Mouse (Mus musculus) retina, adult 2 months (tissue): Measurements from ENCODE around the gene Tbc1d13.

Experiments
- DNase-seq: peaks from one replicate; pipeline ENCODE4 v3.0.0-alpha.2; 2012; ENCODE audit warnings: low read depth, low spot score

Tbc1d13 gene

GRCm38 (mm10) chr2:30133613-30134377 lies at the start of gene Tbc1d13:
Gene Tbc1d13, plus strand, starts transcription at chr2:30133746.
- peak; percentile 88 for DNase-seq

- DNase-seq: no peak
Measured at GRCm38 (mm10) chr2:30084113-30084512, 49.4 kb upstream of the Tbc1d13 start.

- DNase-seq: no peak
Measured at GRCm38 (mm10) chr2:30084632-30085031, 48.9 kb upstream of the Tbc1d13 start.

GRCm38 (mm10) chr2:30087310-30087709 lies 46.2 kb upstream of the Tbc1d13 start:
- DNase-seq: no peak

GRCm38 (mm10) chr2:30091521-30091920 lies 42.0 kb upstream of the Tbc1d13 start:
- no peak for DNase-seq

- no peak for DNase-seq
Measured at GRCm38 (mm10) chr2:30092280-30092918, 41.1 kb upstream of the Tbc1d13 start.

GRCm38 (mm10) chr2:30093471-30094207 lies 39.9 kb upstream of the Tbc1d13 start, which contains the start of gene Zdhhc12:
Gene Zdhhc12, minus strand, starts transcription at chr2:30093648.
- DNase-seq: peak; percentile 85

GRCm38 (mm10) chr2:30094208-30094588 lies 39.3 kb upstream of the Tbc1d13 start:
- no peak for DNase-seq

GRCm38 (mm10) chr2:30095882-30096527 lies 37.5 kb upstream of the Tbc1d13 start:
- no peak for DNase-seq

- DNase-seq: no peak
Measured at GRCm38 (mm10) chr2:30100214-30100613, 33.3 kb upstream of the Tbc1d13 start.

- no peak for DNase-seq
Measured at GRCm38 (mm10) chr2:30106364-30106763, 27.2 kb upstream of the Tbc1d13 start.

GRCm38 (mm10) chr2:30107646-30108045 lies 25.9 kb upstream of the Tbc1d13 start:
- DNase-seq: no peak

- DNase-seq: no peak
Measured at GRCm38 (mm10) chr2:30108260-30108659, 25.3 kb upstream of the Tbc1d13 start.

- no peak for DNase-seq
Measured at GRCm38 (mm10) chr2:30111500-30111899, 22.0 kb upstream of the Tbc1d13 start.

- DNase-seq: no peak
Measured at GRCm38 (mm10) chr2:30112564-30112963, 21.0 kb upstream of the Tbc1d13 start.

- DNase-seq: no peak
Measured at GRCm38 (mm10) chr2:30119641-30120051, 13.9 kb upstream of the Tbc1d13 start.

- no peak for DNase-seq
Measured at GRCm38 (mm10) chr2:30120269-30120668, 13.3 kb upstream of the Tbc1d13 start.

- no peak for DNase-seq
Measured at GRCm38 (mm10) chr2:30122766-30123165, 10.8 kb upstream of the Tbc1d13 start.

GRCm38 (mm10) chr2:30123729-30124471 lies 9.6 kb upstream of the Tbc1d13 start:
- DNase-seq: no peak

GRCm38 (mm10) chr2:30124472-30125274 lies 8.9 kb upstream of the Tbc1d13 start, which contains the start of gene Zer1:
Gene Zer1, minus strand, starts transcription at chr2:30124585.
- peak; percentile 85 for DNase-seq
